Mouse (Mus musculus) urinary bladder, adult 18-20 months (tissue): ENCODE results near the gene Snx21.
"Not testable (repeated sequence)": the region's sequence is repeated elsewhere in the genome, so short reads cannot be mapped to it uniquely, and the experiment has no call there.

Experiments
- DNase-seq, 2 experiments: peaks; one replicate each; pipeline ENCODE4 v3.0.0; 2022; ENCODE audit warnings: low spot score in 2 of 2, mixed read lengths in 2 of 2

The Snx21 gene

DNA sequence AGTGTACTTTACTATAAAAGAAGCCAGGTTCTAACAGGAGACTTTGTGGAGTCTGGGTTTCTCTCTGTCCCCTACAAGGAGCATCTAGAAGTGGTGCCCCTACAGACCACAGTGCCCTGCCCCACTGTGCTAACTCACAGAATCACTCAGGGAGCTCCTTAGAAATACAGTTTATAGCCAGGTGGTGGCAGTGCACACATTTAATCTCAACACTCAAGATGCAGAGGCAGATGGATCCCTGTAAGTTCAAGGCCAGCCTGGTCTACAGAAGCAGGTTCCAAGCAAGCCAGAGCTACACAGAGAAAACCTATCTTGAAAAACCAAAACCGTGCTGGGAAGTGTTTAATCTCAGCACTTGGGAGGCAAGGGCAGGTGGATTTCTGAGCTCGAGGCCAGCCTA lies 8.1 kb downstream of the Snx21 start:
- DNase-seq: no peak

DNA sequence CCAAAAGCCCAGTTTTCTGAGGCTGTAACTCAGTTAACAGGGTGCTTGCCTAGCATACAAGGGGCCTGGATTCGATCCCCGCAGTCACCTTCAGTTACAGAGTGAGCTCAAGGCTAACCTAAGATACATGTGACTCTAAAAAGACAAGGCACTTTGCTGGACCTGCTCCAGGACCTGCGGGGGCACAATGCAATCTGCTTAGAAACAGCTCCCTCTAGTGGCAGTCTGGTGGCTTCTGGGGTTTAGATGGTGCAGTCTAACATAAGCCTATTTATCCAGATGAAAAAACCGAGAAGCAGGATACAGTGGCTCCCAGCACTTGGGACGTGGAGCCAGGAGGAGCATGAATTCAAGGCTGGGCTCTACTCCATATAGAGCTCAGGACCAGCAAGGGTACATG lies 8.7 kb downstream of the Snx21 start:
- peak in 1 of 2 experiments; percentile 45 for DNase-seq

DNA sequence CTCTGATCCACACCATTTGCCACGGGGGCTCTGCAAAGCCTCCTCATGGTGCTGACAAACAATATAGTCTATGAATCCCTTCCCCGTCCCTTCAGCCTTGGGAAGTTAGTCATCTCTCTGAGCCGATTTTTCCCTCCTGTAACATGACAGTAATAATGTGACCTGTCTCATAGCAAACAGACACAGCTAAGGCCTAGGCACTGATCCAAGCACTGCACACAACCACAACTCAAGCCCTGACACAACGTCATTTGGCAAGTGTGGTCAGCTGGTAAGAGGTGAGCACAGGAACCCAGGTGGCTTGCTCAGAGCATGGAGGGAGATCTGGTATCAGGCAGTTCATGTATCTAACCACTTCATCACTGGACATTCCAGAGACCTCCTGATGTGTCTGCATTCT lies 10.2 kb downstream of the Snx21 start:
- DNase-seq: no peak

DNA sequence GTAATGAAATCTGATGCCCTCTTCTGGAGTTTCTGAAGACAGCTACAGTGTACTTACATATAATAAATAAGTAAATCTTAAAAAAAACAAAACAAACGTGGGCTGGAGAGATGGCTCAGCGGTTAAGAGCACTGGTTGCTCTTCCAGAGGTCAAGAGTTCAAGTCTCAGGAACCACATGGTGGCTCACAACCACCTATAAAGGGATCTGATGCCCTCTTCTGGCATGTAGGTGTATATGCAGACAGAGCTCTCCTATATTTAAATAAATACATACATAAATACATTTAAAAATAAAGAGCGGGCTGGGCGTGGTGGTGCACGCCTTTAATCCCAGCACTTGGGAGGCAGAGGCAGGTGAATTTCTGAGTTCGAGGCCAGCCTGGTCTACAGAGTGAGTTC lies 12.9 kb downstream of the Snx21 start:
- DNase-seq: not testable (repeated sequence)

DNA sequence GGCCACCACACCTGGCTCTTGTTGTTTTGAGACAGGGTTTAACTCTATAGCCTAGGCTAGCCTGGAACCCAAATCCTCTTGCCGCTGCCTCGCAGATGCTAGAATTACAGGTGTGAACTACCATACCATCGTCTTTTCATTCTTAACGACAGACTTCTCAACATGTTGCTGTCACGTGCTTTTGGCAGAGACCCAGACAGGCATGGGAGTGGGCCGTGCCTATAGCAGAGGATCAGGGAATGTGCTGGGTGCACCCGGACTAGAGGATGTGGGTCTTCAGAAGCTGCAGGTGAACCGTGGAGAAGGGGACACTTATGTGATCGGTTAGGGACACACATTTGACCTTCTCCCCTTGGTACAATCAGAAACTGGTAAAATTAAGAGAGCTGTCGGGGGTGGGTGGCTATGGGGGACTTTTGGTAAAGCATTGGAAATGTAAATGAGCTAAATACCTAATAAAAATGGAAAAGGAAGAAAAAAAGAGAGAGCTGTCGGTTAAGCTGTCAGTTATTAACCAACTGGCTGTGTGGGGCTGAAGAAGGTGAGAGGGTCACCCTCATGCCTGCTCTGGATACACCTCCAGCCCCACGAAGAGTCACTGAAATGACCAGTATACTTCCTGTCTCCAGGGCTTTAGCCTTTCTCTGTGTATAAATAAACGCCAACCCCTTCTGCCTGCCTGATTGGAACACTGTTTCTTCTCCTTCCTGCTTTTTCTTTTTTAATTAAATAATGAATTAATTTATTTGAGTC lies 14.8 kb downstream of the Snx21 start:
- DNase-seq: no peak

DNA sequence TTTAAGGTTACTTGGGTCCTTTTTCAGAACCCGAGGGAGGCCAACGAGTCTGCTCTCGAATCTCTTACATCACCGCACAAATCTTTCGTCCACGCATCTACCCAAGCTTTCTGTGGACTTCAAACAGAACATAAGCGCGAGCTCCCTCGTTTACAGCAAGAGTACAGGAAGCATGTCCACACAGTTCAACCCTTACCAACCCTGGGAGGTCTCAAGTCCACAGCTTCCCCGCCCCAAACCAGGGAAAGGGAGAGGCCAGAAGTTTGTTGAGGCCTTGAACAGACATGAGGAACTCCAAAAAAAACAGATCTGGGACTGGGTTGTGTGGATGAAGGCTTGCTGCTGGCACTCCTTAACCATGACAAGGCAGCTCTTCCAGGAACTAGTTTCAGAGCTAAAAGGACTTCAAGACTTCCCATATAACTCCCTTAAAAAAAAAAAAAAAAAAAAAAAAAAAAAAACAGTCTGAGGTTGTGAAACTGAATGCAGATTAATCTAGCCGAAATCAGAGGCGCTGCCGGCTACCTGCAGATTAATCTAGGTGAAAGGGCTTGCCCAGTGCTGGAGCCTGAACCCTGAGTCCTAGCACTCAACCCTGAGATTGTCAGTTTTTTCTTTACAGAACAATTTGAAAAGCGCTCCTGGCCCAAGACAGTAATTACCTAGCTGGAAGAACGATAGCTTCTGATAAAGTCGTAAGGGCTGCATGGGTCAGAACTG lies 17.7 kb downstream of the Snx21 start:
- DNase-seq: no peak

DNA sequence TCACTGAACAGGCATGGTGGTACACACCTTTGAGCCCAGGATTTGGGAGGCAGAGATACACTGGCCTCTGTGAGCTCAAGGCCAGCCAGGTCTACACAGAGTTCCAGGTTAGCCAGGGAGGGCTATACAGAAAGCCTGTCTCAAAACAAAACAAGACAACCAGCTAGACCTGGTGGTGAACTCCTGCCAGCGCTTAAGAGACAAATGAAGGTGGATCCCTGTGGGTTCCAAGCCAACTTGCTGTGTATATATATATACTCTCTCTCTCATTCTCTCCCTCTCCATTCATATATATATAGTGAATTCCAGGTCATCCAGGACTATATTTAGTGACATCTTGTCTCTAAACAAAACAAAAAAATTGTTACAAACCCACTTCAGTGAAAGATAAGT lies 18.3 kb downstream of the Snx21 start:
- no peak for DNase-seq

DNA sequence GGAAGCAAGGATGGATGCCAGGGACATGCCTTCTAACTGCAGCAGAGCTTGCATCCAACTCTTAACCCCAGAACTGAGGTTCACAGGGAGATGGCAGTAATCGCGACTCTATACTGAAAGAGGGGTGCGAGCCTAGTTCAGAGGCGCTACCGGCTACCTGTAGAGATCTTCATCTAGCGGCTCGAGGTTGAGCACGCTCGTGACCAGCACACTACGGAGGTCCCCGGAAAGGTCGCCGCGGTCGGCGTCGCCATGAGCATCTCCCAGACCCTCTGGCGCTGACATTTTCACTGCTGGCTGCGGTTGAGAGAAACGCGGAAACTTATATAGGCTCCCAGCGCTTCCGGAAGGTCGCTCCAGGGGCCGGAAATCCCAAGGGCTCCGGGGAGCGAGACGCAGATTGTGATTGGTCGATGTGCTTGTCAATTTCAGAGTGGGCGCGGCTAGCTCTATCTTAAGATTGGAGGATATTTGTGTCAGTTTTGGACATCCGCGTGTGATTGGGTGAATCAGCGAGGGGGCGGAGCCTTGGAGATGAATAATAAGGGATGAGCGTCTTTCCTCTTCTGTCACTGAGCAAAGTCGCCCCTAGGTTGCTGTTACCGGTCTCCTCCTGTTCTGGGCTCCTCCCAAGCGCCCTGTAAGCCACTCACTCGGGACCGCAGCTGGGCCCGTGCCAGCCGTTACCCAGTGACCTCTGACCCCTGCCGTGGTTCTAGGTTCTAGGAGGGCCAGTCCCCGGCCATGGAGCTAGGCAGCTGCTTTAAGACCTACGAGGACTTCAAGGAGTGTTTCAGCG lies 19.1 kb downstream of the Snx21 start, which contains the start of the genes Acot8 and Zswim3:
Gene Acot8 (minus strand): TSS at position 350 of the 799 bp plus-strand sequence.
Gene Zswim3 (plus strand): TSS at position 566 of the 799 bp plus-strand sequence.
- peak; percentile 96 to 99 for DNase-seq

DNA sequence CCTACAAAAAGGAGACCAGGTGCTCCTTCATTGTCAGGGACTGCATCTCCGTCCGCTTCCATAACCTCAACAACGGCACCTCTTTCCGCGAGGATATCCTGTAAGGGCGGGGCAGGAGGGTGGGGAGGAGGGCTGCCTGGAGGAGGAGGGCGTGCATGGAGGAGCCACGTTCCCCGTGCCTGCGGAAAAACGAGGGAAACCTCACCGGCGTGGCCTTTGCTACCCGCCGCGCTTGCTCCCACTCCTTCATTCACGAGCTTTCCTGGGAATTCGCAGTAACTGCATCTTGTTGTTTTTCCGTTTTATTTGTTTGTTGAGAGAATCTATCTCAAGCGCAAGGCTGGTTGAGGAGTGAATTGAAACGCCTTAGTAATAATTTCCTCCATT lies 19.7 kb downstream of the Snx21 start:
- DNase-seq: no peak

DNA sequence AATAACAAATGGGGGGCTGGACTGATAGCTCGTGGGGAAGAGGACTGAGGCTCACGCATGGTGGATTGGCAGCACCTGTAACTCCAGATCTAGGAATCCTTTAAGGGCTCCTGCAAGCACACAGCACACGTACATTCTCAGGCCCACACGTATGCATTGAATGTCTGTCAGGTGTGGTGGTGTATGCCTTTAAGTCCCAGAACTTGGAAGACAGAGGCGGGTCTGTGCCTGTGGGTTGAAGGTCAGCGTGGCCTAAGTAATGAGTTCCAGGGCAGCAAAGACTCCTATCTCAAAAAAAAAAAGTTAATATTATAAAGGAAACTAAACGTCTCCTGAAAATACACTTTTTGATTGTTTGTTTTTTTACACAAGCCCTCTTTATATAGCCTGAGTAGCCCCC lies 21.0 kb downstream of the Snx21 start:
- DNase-seq: no peak

DNA sequence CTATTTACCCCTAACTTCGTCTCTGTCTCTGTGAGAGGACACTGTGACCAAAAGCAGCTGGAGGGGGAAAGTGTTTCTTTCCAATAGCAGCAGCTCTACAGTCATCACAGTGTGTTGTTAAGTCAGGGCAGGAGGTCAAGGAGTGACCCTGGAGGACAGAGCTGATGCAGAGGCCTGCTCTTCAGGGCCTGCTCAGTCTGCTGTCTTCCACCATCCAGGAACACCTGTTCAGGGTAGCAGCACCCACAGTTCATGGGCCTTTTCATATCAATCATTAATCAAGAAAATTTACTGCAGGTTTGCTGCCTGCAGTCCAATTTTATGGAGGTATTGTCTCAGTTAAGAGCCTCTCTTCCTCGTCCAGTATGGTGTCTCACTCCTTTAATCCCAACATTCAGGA lies 27.9 kb downstream of the Snx21 start:
- no peak for DNase-seq

DNA sequence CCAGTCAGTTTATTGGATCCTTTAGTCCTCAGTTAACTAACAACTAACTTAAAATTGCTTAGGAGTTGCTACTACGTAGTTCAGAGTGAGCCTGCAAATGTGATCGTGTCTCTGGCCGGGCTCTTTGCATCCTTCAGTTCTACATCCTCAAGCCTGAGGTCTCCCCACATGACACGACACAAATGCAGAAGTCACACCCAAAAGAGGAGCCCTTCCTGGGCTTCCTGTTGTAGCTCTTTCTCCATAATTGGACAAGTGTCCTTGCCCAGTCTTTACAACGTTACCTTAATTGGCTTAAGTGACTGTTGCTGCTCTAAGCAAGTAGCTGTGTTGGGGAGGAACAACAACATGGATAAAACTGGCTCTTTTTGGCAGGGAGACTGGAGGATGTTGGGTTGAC lies 29.7 kb downstream of the Snx21 start:
- no peak for DNase-seq

DNA sequence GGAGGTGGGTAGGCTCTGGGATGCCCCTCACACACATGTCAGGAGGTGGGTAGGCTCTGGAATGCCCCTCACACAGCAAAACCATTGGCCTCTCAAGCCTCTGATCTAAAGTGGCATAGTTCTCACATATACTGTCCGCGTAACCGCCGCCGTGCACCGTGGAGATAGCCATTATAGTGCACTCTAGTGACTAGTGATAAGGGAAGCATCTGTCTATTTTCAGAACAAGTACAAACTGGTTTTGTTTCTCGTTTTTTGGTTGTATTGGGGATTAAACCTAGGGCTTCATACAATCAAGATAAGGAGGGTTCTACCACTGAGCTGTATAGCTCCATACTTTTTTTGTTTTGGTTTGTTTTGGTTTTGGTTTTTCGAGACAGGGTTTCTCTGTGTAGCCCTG lies 30.2 kb downstream of the Snx21 start:
- no peak for DNase-seq

DNA sequence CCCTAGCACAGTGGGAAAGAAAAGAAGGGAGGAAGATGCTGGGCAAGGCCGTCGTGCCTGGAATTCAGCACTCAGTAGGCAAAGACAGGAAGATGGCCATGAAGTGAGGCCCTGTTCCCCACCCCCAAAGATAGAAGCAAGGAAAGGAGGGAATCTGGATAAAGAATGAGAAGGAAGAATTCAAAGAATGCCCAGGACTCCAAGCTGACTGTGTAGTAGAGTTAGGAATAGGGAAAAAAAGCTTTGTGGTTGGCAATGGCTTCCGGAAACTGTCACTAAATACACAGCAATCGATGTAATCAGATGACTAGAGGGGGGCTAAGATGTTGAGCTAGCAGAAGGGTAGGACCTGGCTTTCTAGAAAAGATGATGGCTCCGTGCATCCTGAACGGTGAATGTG lies 31.6 kb downstream of the Snx21 start:
- no peak for DNase-seq

DNA sequence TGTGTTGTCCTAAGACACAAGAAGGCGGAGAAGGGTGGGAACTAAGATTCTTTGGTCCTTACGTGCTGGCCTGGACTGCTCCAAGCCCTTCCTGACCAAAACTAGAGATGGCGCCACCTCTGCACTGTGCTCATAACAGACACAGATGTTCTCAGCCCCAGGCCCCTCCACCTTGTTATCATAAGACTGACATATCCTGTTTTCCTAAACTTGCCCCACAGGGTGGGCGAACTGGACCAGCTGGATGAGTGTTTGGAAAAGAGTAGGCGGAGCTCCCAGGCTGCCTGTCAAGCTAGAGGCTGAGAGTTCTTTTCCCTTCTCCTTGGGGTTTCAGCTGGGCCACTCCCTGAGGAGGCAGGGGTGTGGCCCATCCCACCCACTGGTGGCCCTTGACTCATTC lies 32.1 kb downstream of the Snx21 start:
- no peak for DNase-seq

DNA sequence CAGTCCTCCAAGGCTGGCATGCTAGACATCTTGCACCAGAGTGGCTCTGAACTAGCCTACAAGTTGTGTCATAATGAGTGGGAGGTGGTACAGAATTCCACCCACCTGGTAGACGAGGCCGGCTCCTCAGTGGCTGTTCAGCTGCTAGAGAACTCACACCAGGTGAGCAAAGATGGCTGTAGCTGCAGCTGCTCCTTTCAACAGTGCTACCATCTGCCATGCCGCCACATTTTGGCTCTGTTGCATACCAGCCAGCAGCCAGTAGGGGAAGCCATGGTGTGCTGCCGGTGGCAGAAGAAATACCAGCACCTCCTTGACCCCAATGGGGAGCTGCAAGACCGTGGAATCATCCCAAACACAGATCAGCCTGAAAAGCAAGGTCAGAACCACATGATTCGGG lies 35.4 kb downstream of the Snx21 start:
- DNase-seq: no peak

DNA sequence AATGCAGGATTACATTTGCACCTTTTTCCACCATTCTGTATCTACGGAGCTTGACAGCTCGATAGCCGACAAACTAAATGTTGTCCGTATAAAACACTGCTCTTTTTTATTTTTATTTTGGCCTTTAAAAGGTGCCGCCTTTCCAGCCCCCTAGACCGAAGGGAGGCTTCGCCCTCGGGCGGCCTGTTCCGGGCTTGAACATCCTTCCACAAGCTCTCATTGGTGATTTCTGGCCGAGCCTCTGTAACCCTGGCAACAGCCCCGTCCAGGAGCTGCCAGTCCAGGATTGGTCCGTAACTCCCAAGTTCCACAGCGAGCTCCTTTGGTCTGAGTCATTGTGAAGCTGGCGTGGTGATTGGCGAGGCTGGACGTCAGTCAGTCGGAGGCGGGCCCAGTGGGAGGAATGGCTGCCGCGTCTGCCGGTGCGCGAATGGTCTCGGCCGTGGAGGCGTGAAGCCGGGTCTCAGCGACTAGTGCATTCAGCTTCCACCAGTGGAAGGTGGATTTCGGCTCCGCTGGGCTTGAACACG lies 37.1 kb downstream of the Snx21 start, which contains the start of gene Zswim1:
Gene Zswim1 (plus strand): TSS at position 51 of the 530 bp plus-strand sequence.
- peak; percentile 99 to 100 for DNase-seq

DNA sequence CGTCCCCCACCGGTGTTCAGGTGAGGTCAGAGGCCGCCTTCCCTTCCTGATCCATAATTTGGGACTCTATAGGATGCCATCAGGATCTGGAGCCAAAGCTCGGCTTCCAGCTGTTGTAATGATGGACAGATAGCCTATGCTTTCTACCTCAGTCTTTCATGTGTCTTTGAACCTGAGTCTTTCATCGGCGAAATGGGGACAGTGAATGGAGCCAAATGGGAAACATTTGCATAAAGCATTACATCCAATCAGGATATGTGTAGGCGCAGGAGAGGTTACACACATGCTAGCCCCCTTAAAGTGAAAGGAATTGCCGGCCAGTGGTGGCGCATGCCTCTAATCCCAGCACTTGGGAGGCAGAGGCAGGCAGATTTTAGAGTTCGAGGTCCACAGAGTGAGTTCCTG lies 37.6 kb downstream of the Snx21 start:
- no peak for DNase-seq

DNA sequence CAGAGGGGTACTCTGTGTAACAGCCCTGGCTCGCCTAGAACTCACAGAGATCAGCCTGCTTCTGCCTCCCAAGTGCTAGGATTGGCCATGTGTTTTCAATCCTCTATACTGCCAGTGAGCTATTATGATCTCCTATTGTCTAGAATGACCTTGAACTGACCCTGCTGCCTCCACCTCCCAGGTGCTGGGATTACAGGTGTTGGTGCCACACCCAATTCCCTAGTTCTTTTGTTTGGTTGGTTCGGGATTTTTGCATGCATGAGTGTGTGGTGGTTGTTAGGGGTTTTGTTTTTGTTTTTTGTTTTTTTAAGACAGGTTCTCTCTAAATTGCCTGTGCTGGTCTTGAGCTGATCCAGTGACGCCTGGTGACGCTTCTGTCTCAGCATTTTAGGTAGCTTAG lies 38.3 kb downstream of the Snx21 start:
- no peak for DNase-seq

DNA sequence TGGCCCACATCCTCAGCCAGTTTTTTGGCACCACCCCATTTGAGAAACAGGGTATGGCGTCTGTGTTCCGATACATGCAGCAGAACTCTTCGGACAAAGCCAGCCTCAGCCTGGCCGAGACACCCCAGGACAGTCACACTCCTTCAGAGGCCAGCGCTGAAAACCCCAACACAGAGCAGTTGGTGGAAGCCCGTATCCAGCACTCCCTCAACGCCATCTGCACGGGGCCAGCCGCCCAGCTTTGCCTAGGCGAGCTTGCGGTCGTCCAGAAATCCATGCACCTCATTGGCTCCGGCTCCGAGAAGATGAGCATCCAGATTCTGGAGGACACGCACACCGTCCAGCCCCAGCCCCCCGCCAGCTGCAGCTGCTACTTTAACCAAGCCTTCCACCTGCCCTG lies 39.9 kb downstream of the Snx21 start:
- no peak for DNase-seq

DNA sequence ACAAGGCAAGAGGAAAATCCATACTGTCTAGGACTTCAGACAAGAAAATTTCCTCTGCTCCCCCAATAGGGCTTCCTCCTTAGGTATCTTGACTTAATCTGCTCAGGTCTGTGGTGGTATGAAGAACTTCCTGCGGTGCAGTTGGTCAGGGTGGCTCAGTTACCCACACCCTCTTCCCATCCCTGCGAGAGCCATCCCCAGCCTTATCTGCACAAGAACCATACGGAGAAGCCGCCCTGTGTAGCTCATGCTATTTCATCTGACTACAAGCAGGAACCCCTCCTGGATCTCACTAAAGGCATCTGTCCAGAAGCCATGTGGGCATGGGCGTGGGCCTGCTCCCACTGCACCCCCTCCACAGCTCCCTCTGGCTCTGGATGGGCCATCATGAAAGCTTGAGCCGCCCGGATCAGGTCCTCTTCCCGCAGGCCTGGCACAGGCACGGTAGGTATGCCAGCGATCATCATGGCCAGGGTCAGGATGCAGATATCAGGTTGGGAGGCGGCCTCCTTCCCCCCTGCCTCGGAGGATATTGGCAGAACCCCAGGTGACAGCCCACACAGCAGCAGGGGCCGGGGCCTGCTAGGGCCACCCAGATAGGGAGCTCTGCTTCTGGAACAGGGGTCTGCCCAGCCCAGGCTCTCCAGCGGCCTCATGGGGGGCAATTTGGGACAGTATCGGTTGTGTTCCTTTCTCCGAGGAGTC lies 41.7 kb downstream of the Snx21 start:
- DNase-seq: no peak

DNA sequence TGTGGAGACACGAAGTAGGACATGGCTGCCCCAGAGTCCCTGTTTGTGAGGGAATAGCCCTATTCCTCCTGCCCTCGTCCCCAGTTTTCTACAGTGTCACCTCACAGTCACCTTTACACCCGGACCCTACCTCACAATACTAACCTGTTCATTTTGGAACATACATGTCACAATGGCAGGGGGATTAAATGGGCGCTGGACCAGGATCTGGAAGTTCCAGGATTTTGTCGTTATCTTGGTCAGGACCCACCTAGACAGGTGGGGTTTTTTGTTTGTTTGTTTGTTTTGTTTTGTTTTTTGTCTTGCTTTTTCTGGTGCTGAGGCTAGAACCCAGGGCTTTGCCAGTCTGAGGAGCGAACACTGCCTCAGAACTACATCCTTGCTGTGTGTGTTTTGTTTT lies 42.8 kb downstream of the Snx21 start, which contains the start of gene Spata25:
Gene Spata25 (minus strand): TSS at position 101 of the 400 bp plus-strand sequence.
- no peak for DNase-seq
